Mouse (Mus musculus): ENCODE data around the gene Crybg1.

Crybg1 gene

DNA sequence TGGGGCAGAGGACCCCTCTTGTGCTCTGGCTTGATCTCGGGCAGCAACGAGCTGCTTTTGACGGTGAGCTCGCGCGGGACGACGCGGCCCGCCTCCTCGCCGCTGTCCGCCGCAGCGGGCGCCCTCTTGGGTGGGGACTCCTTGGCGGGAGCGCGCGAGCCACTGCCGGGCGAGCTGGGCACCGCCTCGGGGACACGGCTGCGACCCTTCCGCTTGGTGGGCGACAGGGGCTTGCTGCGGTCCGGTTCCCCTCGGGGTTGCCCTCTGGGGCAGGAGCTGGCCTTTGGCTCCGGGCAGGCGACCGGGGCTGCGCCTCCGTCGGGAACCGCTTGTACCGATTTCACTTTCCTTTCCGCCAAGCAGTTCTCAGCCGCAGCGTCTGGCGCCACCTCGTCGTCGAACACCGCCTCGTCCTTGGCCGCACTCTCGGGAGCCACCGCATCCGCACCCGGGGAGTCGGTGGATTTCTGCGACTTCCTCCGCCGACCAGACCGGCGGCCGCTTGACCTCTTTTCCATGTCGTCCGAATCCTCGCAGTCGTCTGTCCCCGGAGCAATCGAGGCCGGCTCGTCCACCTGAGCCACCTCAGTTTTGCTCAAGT lies 145.0 kb downstream of the Crybg1 start:
- TF ChIP-seq GATA4 (IDR thresholded peaks at IDR 0.05; ENCODE audit: insufficient replicate concordance, low read length): no peak

DNA sequence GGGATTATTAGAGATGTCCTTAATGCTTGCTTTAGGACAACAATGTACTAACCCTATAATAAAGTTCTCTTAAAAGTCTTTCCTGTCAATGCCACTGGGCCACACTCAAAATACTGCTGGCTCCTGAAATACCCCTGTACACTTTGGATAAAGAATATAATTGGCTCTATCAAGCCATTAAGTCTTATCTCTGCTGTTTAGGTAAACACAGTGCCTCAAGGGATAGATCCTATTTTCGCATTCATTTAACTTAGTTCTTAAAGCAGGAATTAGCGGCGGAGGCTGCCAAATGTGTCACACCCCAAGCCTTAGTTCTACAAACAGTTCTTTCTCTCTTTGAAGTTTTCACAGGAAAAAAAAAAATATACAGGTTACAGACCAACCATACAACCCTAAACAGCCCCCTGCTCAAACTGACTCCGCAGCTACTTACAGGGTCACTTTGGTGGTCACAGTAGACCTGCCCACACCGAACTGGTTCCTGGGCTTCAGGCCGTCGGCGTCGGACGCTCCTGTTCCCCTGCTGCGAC lies 145.6 kb downstream of the Crybg1 start:
- TF ChIP-seq GATA4 (IDR thresholded peaks at IDR 0.05; ENCODE audit: insufficient replicate concordance, low read length): no peak

DNA sequence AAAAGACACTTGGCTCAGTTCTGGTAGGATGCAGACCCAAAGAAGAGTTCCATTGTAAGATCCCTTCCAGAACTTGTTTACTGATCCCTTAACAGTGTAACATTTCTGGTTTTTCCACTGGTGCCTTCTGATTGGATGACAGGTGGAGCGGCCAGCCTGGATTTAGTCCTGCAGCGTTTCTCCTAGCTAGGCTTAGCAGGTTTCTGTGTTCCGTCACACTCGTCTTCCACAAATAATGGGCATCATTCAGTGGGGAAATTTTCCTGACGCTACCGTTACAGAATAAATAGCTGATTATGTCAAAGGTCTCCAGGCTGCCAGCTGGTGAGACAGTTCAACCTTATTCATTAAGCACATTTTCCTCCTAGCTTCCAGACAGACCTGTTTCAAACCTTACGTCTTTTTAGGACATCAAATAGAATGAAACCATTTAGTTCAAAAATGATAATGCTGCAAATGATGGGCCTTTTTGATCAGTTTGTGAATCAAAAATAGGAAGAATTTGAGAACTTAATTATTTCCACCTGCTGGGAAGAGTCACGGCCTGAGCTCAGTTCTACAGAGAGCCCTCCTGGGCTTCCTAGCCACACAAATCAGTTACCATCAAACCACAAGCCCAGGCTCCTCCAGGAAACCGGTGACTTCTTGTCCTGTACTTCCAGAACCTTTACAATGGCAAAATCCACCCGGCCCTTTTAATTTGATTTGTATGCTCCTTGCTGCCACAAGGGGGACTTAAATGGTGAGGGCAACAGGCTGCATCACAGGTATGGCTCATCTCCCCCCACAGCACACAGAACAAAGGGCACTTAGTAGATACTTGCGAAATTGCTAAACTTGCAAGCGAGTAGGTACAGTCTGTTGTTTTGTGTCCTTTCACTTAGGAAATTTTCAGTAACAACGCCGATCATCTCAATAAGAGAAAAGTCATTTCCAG lies 146.4 kb downstream of the Crybg1 start:
- TF ChIP-seq GATA4 (IDR thresholded peaks at IDR 0.05; ENCODE audit: insufficient replicate concordance, low read length): no peak

DNA sequence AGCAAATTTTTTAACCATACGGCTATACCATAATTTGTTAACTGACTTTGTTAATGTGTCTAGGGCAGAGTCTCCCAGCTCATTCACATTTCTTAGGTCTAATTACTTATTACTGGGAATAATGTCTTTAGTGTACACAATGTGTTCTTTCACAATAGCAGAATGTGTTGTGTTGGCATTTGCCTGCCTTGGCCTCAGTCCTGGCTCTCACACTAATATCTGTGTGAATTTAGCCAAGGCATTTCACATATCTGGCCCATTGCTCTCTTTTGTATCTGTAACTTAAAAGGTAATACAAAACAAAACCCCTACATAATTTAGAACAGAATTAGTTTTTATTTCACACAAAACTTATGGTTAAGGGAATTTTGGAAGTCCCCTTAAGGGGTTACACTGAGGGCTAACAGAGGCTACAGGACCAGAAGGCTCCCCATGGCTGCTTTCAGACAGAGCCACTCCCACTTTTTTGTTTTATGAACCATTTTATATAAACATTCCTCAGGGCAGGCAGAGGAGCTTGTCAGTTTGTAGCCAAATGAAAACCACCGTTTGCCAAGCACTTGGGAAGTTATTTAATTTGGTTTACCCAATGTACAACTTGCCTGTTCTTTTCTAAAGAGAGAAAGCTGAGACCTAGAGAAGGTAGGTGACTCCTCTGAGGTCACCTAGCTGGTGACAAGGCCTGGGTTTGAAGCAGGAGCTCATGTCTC lies 148.3 kb downstream of the Crybg1 start:
- no peak for TF ChIP-seq GATA4 (IDR thresholded peaks at IDR 0.05; ENCODE audit: insufficient replicate concordance, low read length)

DNA sequence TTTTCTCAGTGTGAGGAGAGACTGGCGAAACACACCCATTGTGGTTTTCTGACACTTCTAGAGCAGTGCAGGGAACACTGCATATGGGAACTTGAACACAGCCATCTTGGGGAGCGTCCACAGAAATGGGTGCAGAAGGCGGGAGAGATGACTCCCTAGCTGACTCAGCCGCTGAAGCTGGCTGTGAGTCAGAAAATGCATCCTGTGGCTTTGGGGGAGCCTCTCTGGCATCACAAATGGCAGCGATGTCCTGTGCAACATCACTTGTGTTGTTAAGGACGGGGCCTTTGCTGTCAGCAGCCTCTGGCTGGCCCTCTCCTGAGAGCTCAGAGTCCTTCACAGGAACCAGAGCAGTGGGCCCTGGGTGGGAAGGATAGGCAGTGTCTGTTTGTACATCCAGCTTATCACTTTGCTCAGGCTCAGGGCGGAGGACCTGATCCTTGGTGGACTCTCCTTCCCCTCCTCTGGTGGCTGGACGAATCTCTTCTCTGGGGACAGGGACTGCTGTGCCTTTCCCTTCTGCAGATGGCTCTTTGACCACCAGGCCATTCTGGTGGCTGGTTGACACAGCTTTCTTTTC lies 150.1 kb downstream of the Crybg1 start:
- TF ChIP-seq GATA4 (IDR thresholded peaks at IDR 0.05; ENCODE audit: insufficient replicate concordance, low read length): no peak

DNA sequence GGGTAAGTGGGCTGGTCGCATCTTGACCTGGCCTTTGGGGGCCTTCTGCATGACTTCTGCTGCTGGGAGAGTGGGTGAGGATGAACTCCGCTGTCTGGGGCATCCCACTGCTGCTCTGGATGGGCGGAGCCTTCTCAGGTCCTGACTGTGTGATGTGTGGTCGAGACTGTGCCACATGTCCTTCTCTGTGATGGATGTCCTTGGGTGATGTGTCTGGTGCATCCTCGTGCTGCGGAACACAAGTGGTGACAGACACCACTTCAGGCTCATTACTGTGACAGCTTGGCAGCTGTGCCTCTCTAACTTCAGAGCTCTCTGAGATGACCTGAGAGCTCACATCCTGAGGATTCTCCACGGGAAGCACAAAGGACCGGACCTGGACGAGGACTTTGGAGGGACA lies 150.6 kb downstream of the Crybg1 start:
- no peak for TF ChIP-seq GATA4 (IDR thresholded peaks at IDR 0.05; ENCODE audit: insufficient replicate concordance, low read length)

DNA sequence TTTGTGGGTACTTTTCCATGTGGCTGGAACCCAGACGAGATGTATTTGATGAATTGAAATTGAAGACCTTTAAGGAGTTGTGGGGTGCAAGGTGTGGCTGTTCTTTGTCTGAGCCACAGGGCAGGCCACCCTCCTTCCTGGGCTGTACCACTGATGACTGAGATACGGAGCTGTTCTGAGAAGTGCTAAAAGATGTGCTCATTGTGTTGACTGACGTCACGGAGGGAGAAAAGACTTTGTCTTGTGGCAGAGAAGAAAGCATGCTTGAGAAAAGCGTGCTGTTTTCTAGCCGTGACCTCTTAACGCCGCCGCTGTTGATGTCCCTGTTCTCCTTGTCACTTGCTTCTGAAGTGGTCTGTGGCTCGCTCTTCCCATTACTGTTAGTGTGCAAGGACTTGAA lies 151.4 kb downstream of the Crybg1 start:
- no peak for TF ChIP-seq GATA4 (IDR thresholded peaks at IDR 0.05; ENCODE audit: insufficient replicate concordance, low read length)

DNA sequence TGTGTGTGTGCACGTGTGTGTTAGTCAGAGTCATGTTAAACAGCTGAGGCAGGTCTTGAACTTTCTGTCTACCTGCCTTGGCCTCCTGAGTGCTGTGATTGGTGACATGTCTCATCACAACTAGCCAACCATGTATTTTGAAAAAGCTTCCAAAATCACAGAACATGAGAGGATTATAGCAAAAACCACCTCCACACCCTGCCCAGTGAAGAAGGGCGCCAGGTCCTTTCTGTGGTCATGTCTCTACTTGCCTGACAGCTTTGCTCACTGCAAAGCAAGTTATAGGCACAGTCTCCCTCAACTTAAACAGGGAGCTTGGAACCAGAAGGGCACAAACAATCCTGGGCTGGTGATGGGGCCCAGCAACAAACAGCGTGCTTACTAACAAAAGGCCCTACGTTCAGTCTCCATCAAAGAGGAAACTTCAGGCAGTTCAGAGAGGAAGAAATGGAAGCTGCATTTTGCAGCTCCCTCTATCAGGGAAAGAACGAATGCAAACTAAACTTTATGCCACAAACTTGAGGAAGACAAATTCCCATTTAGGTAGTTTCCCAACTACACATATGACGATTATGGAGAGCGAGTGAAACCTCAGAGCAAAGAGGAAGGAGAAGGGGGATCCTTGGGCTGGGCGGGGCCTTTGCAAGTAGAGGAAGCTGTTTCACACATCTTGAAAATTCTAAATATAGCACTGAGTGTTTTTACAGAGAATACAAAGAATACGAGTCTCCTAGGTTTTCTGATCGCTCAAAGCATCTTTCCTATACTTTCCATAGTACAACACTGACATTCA lies 152.6 kb downstream of the Crybg1 start:
- no peak for TF ChIP-seq GATA4 (IDR thresholded peaks at IDR 0.05; ENCODE audit: insufficient replicate concordance, low read length)

DNA sequence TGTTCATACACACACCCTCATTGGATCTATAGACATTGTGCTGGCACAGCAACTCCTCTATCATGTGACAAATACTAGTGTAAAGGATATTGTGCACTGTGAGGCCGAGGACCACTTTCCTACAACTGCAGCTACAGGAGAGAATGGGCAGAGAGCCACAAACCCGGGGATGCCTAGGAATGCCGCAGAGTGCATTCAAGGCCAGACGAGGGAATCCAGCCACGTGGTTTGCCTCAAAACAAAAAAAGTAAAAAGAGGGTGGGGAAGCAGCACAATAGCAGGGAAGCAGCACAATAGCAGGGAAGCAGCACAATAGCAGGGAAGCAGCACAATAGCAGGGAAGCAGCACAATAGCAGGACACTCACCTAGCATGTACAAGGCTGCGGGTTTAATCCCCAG lies 155.5 kb downstream of the Crybg1 start:
- no peak for TF ChIP-seq GATA4 (IDR thresholded peaks at IDR 0.05; ENCODE audit: insufficient replicate concordance, low read length)

DNA sequence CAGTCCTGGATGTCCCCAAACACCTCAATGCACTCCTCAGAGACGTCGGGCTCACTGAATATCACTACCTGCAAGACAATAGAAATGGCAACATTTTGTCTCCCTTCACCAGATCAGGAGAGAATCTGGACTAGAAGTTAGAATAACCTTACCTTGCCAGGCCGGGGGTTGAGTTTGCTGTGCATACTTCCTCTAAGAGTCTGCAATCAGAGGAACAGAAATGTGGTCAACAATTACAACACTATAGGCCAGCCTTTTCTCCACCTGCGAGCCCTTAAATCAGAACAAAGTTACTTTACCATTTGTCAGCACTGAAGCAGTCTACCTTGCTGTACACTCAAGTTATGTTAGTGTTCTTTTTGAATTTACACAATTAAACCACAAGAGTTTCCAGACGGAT lies 156.1 kb downstream of the Crybg1 start:
- TF ChIP-seq GATA4 (IDR thresholded peaks at IDR 0.05; ENCODE audit: insufficient replicate concordance, low read length): no peak

DNA sequence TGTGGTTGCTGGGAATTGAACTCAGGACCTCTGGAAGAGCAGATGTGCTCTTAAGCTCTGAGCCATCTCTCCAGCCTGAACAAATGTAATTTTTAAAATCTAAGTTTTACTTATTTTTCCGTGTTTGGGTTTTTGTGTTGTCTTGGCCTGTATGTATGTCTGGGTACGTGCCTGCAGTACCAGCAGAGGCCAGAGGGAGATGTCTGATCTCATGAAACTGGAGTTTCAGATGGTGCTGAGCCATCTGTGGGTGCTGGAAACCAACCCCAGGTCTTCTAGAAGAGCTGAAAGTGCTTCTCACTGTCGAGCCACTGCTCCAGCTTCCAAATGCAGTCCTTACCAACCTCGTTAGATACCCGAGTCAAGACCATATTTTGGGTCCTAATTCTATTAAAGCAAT lies 157.4 kb downstream of the Crybg1 start:
- TF ChIP-seq GATA4 (IDR thresholded peaks at IDR 0.05; ENCODE audit: insufficient replicate concordance, low read length): no peak

DNA sequence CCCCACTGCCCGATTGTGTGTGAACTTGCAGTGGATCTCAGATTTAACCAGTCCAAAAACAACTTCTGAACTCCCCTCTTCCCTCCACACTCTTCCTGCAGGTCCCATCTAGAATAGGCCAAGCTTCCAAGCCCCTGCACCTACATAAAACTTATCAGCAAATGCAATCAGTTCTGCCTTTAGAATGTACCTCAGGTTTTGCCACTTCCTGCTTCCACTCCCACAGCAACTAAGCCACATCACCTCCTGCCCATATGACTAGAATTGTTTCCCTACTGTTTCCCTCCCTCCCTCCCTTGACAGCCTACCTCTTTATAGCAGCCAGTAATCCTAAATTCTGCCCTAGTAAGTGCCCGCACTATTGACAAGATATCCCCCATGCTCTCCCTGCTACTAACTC lies 164.8 kb downstream of the Crybg1 start:
- no peak for TF ChIP-seq GATA4 (IDR thresholded peaks at IDR 0.05; ENCODE audit: insufficient replicate concordance, low read length)

DNA sequence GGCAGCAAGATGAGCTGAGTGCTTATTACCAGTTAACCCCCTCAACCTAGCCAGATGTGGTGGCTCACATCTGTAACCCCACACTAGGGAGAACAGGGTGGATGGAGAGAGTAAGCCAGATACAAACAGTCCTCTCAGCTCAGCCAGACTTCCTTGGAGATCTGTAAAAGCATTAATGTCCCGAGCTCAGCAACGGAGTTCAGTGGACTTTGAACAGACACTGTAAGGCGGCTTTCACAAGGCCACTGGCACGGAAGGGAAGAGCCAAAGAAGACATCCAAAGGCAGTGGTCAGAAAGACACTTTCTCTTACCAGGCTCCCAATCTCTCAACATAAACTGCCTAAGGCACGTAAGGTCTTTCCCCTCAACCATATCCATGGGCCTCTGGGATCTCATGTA lies 165.4 kb downstream of the Crybg1 start:
- TF ChIP-seq GATA4 (IDR thresholded peaks at IDR 0.05; ENCODE audit: insufficient replicate concordance, low read length): no peak

DNA sequence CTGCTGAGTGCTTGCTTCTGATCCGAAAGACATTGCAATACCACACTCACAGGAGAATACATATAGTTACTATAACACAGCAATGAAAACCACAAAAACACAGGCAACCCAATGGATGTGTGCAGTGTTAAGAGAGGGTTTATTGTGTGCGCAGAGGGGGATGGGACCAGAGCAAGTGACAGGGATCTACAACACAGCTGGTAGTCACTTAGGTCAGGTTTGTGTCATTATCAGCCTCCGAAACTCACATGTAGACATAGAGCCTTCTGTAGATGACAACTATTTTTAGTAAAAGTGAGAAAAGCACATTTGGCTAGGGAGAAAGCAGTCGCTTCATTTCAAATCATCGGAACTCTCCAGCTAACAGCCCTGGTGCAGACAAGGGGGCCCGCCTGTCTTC lies 166.2 kb downstream of the Crybg1 start:
- TF ChIP-seq GATA4 (IDR thresholded peaks at IDR 0.05; ENCODE audit: insufficient replicate concordance, low read length): no peak

DNA sequence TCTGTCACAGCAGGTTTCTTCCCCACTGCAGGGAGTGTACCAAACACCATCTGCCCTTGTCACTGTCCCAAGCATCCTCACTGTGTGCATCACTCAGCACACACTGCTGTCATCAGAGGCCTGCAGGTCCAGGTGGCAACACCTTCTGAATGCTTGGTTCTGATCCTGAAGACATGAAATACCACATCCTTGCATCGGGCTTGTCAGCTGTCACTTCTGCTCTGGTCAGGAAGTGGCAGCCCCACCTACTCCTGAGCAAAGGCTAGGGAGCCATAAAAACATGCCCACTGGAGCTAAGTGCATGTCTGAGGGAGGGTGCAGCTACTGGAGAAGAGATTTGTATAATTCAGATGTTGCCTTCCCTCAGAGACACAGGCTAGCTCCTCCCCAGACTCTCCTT lies 168.6 kb downstream of the Crybg1 start:
- no peak for TF ChIP-seq GATA4 (IDR thresholded peaks at IDR 0.05; ENCODE audit: insufficient replicate concordance, low read length)
